Mouse (Mus musculus): ENCODE measurements around the gene Dennd1a. TPM values are rescaled to one million over a fixed set of nuclear protein-coding genes. Genes with fewer than 3 reads are reported as not detected.

Gene Dennd1a
- polyA plus RNA-seq (2016; fragmentation: Nextera tagmentation; extraction: Ambion mirVana): 15.5 and 17.3 TPM in 2 replicates

DNA sequence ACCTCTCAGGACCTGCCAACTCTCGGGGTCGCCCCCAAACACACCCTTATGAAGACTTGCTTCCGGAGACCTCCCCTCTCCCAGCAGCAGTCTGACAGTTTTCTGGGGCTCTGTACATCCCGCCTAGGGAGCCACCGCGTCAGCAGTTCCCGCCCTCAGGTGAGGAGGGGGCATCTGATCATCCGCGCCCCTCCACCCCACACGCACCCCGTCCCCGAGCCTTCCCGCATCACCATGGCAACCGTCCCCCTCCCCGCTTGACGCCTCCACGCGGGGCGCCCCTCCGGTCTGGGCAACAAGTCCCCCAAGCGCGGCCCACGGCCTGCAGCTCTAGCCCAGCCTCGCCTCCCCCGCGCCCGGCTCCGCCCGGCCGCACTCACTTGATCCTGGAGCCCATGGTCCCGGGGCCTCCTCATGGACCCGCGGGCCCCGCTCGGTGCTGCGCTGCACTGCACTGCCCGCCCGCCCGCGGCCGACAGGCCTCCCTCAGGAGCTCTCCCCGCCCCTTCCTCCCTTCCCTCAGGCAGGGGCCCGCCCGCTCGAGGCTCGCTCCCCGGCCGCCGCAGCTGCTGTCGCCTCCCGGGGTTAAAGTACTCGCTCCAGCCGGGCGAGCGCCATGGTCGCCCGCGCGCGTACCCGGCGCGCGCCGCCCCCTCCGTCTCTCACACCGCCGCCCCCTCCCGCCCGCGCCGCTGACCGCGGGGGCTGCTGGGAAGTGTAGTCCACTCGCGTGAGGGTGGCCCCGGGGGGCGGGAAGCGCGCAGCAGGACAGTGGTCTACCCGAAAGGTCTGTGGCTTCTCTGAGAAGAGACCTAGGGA lies at the start of gene Dennd1a:
Gene Dennd1a (minus strand): TSS at position 658 of the 819 bp plus-strand sequence.
- DNase-seq (ENCODE audit: extremely low spot score, low spot score): peak; percentile 86
- Histone ChIP-seq H3K4me1 (peaks cover 50% of the 10 kb centered on the region), H3K9me3 (no peaks in the 10 kb centered on the region), H3K36me3 (replicated peaks) (no peaks in the 10 kb centered on the region), H3K27me3 (ENCODE audit: poor library complexity, severe bottlenecking) (no peaks in the 10 kb centered on the region), H3K4me3 (peak within 1 kb of the TSS; percentile 78), H3K27ac (peak within 1 kb of the TSS; percentile 97)
- under 1% methylated on average over 67 of the region's 81 CpGs for WGBS

DNA sequence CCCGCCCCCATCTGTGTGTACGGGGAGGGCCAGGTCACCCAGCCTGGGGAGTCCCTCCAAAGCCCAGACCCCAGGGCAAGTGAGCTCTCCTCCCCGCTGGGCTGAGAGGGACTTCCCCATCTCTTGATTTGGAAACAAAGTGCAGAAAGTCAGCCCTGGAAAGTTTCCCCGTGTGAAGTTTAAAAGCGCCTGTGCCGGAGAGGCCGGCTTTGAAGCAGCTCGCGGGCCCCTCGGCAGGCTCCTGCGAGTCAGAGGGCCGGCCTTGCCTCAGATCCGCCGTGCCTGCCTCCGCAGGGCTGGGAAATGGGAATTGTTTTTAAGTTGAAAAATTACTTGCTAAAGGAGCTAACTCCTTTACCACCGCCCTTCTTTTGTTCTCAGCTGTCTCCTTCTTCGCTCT lies 49.4 kb upstream of the Dennd1a start:
- H3K9me3 ChIP-seq: no peaks in the 10 kb centered on the region
- DNase-seq (ENCODE audit: extremely low spot score, low spot score): peak; percentile 56
- H3K4me3 ChIP-seq: peak overlapping the region; percentile 68
- H3K4me1 ChIP-seq: peaks cover 70% of the 10 kb centered on the region
- H3K27me3 ChIP-seq (ENCODE audit: poor library complexity, severe bottlenecking): peaks cover 95% of the 10 kb centered on the region
- H3K27ac ChIP-seq: peak overlapping the region; percentile 96
- WGBS: under 1% methylated on average over 17 of the region's 17 CpGs
- no peaks in the 10 kb centered on the region for H3K36me3 ChIP-seq (replicated peaks)

DNA sequence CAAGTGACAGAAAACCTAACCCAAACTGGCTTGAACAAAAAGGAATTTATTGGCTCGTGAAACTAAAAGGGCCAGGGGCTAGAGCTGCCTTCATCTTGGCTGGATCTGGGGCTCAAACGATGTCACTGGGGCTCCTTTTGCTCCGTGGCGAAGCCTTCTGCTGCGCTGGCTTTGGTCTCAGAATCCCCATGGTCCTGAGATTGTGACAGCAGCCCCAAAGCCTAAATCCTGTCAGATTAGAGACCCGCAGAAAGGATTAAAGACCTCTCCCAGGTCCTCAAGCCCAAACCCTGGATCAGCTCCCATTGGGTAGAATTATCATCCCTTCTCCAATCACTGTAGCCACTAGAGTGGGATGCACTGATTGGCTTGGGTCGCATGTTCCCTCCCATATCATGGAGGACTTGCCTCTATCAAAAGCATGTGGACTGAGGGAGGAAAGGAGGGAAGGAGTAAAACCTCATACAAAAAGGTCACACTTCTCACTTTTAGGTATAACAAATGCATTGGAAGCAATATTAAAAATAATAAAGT lies 46.5 kb upstream of the Dennd1a start:
- no peak for DNase-seq (ENCODE audit: extremely low spot score, low spot score)
- Histone ChIP-seq H3K9me3 (no peaks in the 10 kb centered on the region), H3K36me3 (replicated peaks) (no peaks in the 10 kb centered on the region), H3K4me1 (peaks cover 41% of the 10 kb centered on the region), H3K27ac (no peak overlapping the region), H3K27me3 (ENCODE audit: poor library complexity, severe bottlenecking) (peaks cover 70% of the 10 kb centered on the region), H3K4me3 (no peak overlapping the region)
- 36% methylated on average over 7 of the region's 7 CpGs for whole genome bisulfite sequencing

DNA sequence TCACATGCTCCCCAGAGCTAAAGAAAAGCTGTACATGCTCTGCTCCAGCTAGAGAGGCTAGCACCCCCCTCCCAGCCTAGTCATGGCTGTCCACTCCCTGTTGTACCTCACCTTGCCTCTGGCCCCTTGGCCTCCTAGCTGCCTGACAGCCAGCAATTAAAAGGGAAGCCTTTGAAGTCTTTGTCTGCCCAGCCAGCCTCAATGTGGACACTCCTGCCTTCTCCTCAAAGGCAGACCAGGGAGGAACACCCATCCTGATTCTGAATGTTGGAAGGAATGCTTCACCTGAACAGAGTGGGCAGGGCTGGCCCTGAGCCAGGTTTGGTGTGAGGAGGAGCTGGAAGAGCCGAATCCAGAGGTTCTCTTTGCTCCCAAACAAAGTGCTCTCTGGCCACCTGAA lies 39.5 kb upstream of the Dennd1a start:
- DNase-seq (ENCODE audit: extremely low spot score, low spot score): no peak
- WGBS: 60% methylated on average over 1 of the region's 1 CpGs
- no peak overlapping the region for H3K4me3 ChIP-seq
- peaks cover 47% of the 10 kb centered on the region for H3K27me3 ChIP-seq (ENCODE audit: poor library complexity, severe bottlenecking)
- H3K4me1 ChIP-seq: peaks cover 6% of the 10 kb centered on the region
- no peaks in the 10 kb centered on the region for H3K36me3 ChIP-seq (replicated peaks)
- H3K27ac ChIP-seq: no peak overlapping the region
- H3K9me3 ChIP-seq: no peaks in the 10 kb centered on the region

GRCm38 (mm10) chr2:38323380-38323779 lies 36.2 kb upstream of the Dennd1a start:
- Histone ChIP-seq H3K4me3 (no peak overlapping the region), H3K36me3 (replicated peaks) (no peaks in the 10 kb centered on the region), H3K27me3 (ENCODE audit: poor library complexity, severe bottlenecking) (peaks cover 42% of the 10 kb centered on the region), H3K27ac (no peak overlapping the region), H3K4me1 (peaks cover 6% of the 10 kb centered on the region), H3K9me3 (no peaks in the 10 kb centered on the region)
- no peak for DNase-seq (ENCODE audit: extremely low spot score, low spot score)
- WGBS: 75% methylated on average over 8 of the region's 8 CpGs

DNA sequence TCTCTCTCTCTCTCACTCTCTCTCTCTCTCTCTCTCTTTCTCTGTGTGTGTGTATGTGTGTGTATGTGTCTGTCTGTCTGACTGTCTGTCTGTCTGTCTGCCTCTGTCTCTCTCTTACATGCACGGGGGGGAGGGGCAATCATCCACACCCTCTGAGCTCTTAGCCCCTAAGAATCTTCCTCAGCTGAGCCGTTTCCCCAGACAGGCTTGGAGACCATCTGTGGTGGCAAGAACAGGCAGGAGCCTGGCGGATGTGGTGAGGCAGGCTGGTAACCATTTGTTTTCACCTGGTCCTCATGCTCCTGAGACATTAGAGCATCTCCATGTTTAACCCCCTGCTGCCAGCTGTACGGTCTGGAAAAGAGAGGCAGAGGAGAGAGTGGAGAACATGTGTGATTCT lies 33.7 kb upstream of the Dennd1a start:
- H3K36me3 ChIP-seq (replicated peaks): no peaks in the 10 kb centered on the region
- no peaks in the 10 kb centered on the region for H3K4me1 ChIP-seq
- peaks cover 30% of the 10 kb centered on the region for H3K27me3 ChIP-seq (ENCODE audit: poor library complexity, severe bottlenecking)
- H3K4me3 ChIP-seq: no peak overlapping the region
- no peaks in the 10 kb centered on the region for H3K9me3 ChIP-seq
- WGBS: 80% methylated on average over 4 of the region's 4 CpGs
- no peak for DNase-seq (ENCODE audit: extremely low spot score, low spot score)
- H3K27ac ChIP-seq: no peak overlapping the region

DNA sequence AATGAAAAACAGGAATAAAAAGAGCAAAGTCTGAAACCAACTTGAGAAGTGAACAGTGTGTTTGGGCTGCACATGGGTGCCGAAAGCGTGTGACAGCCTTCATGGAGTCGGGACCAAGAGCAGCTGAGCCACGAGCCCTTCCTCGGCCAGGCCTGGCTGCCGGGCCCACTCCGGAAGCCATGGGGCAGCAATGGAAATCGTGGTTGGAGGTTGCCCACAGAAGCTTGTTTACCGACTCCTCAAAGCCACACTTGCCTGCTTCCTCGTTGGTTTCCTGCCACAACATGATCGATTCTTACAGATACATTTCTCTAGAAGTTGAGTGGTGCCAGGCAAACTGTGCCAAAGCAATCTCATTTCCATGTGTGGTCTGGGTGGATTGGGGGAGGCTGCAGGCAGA lies 31.9 kb upstream of the Dennd1a start:
- H3K27me3 ChIP-seq (ENCODE audit: poor library complexity, severe bottlenecking): peaks cover 20% of the 10 kb centered on the region
- no peak for DNase-seq (ENCODE audit: extremely low spot score, low spot score)
- H3K9me3 ChIP-seq: no peaks in the 10 kb centered on the region
- H3K4me1 ChIP-seq: no peaks in the 10 kb centered on the region
- H3K4me3 ChIP-seq: no peak overlapping the region
- H3K27ac ChIP-seq: no peak overlapping the region
- H3K36me3 ChIP-seq (replicated peaks): no peaks in the 10 kb centered on the region
- 94% methylated on average over 11 of the region's 11 CpGs for WGBS

GRCm38 (mm10) chr2:38313399-38313798 lies 26.2 kb upstream of the Dennd1a start:
- Histone ChIP-seq H3K9me3 (no peaks in the 10 kb centered on the region), H3K27ac (no peak overlapping the region), H3K27me3 (ENCODE audit: poor library complexity, severe bottlenecking) (peaks cover 13% of the 10 kb centered on the region), H3K4me1 (peaks cover 5% of the 10 kb centered on the region; the same call in 1 of the 2 replicates), H3K36me3 (replicated peaks) (no peaks in the 10 kb centered on the region), H3K4me3 (no peak overlapping the region)
- 58% methylated on average over 3 of the region's 3 CpGs for WGBS
- DNase-seq (ENCODE audit: extremely low spot score, low spot score): no peak

DNA sequence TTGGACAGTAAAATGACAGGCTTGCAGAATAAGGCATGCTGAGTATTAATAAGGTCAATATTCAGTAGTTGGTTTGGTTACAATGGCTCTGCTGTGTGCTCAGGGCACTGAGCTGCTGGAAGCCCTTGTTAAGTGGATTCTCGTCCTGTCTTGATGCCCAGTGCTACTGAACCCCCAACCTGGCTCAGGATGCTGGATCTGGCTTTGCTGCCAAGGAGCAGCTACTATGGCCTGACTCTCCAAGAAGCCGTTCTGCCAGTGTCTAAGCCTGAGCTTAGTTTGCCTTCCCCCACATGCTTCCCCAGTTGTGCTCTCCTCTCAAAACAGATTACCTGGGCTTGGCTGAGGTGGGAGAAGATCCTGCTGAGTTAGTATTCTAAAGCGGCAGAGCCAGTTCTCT lies 25.7 kb upstream of the Dennd1a start:
- Histone ChIP-seq H3K36me3 (replicated peaks) (no peaks in the 10 kb centered on the region), H3K9me3 (no peaks in the 10 kb centered on the region), H3K4me1 (peaks cover 5% of the 10 kb centered on the region; the same call in 1 of the 2 replicates), H3K27me3 (ENCODE audit: poor library complexity, severe bottlenecking) (peaks cover 13% of the 10 kb centered on the region), H3K27ac (no peak overlapping the region), H3K4me3 (no peak overlapping the region)
- 33% methylated on average over 3 of the region's 3 CpGs for WGBS
- no peak for DNase-seq (ENCODE audit: extremely low spot score, low spot score)

- no peak overlapping the region for H3K4me3 ChIP-seq
- H3K27ac ChIP-seq: no peak overlapping the region
- 88% methylated on average over 1 of the region's 1 CpGs for WGBS
Observed at GRCm38 (mm10) chr2:38305152-38305551, 18.0 kb upstream of the Dennd1a start.

GRCm38 (mm10) chr2:38300941-38301340 lies 13.8 kb upstream of the Dennd1a start:
- no peak for DNase-seq (ENCODE audit: extremely low spot score, low spot score)
- H3K9me3 ChIP-seq: no peaks in the 10 kb centered on the region
- 94% methylated on average over 2 of the region's 2 CpGs for WGBS
- peaks cover 9% of the 10 kb centered on the region; the same call in 1 of the 2 replicates for H3K27me3 ChIP-seq (ENCODE audit: poor library complexity, severe bottlenecking)
- H3K36me3 ChIP-seq (replicated peaks): no peaks in the 10 kb centered on the region
- peaks cover 15% of the 10 kb centered on the region for H3K4me1 ChIP-seq
- H3K4me3 ChIP-seq: no peak overlapping the region
- no peak overlapping the region for H3K27ac ChIP-seq

More at GRCm38 (mm10) chr2:38305152-38305551, 18.0 kb upstream of the Dennd1a start:
- DNase-seq (ENCODE audit: extremely low spot score, low spot score): no peak
- no peaks in the 10 kb centered on the region for H3K36me3 ChIP-seq (replicated peaks)
- peaks cover 7% of the 10 kb centered on the region for H3K4me1 ChIP-seq
- peaks cover 12% of the 10 kb centered on the region; the same call in 1 of the 2 replicates for H3K27me3 ChIP-seq (ENCODE audit: poor library complexity, severe bottlenecking)
- H3K9me3 ChIP-seq: no peaks in the 10 kb centered on the region

- no peak for DNase-seq (ENCODE audit: extremely low spot score, low spot score)
- 95% methylated on average over 4 of the region's 4 CpGs for WGBS
- no peaks in the 10 kb centered on the region for H3K27me3 ChIP-seq (ENCODE audit: poor library complexity, severe bottlenecking)
Observed at GRCm38 (mm10) chr2:38295939-38296338, 8.7 kb upstream of the Dennd1a start.

DNA sequence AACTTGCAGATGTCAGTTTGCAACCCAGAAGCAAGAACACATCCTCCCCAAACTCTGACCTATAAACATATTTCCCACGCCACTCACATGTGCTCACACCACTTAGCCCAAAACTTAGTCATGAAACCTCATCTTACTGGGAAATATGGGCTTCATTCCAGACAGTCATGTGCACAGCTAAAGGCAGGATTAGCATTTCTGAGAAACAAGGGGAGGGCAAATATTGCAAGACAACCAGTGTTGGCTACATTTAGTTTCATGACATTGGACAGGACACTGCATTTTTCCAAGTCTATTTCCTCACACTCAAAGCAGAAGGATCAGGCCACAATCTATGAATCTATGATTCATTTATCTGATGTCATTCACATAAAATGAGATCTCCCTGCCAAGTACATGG lies 4.3 kb upstream of the Dennd1a start:
- H3K36me3 ChIP-seq (replicated peaks): no peaks in the 10 kb centered on the region
- no peak overlapping the region for H3K27ac ChIP-seq
- H3K4me3 ChIP-seq: no peak overlapping the region
- WGBS: 86% methylated on average over 1 of the region's 1 CpGs
- DNase-seq (ENCODE audit: extremely low spot score, low spot score): no peak
- no peaks in the 10 kb centered on the region for H3K27me3 ChIP-seq (ENCODE audit: poor library complexity, severe bottlenecking)
- H3K4me1 ChIP-seq: peaks cover 19% of the 10 kb centered on the region
- H3K9me3 ChIP-seq: no peaks in the 10 kb centered on the region

More at GRCm38 (mm10) chr2:38295939-38296338, 8.7 kb upstream of the Dennd1a start:
- H3K9me3 ChIP-seq: no peaks in the 10 kb centered on the region
- H3K4me3 ChIP-seq: no peak overlapping the region
- H3K36me3 ChIP-seq (replicated peaks): no peaks in the 10 kb centered on the region
- H3K27ac ChIP-seq: no peak overlapping the region
- H3K4me1 ChIP-seq: peaks cover 11% of the 10 kb centered on the region
